Mouse (Mus musculus) c-Kit-positive CD71-positive TER-119-negative erythroid progenitor cells, embryonic 14.5 days (primary cell): ENCODE data around the gene Akap13.
"Not testable (repeated sequence)": the region's sequence is repeated elsewhere in the genome, so short reads cannot be mapped to it uniquely, and the experiment has no call there.

Experiments used
- DNase-seq: peaks from one replicate; pipeline ENCODE4 v3.0.0-alpha.2; 2013; ENCODE audit warnings: low read depth

Akap13 gene

GRCm38 (mm10) chr7:75721302-75721701 lies 266.0 kb downstream of the Akap13 start:
- DNase-seq: no peak

GRCm38 (mm10) chr7:75724012-75724411 lies 268.7 kb downstream of the Akap13 start:
- no peak for DNase-seq

- DNase-seq: no peak
Observed at GRCm38 (mm10) chr7:75725899-75726298, 270.6 kb downstream of the Akap13 start.

GRCm38 (mm10) chr7:75726867-75727266 lies 271.5 kb downstream of the Akap13 start:
- DNase-seq: no peak

- DNase-seq: no peak
Observed at GRCm38 (mm10) chr7:75729652-75730051, 274.3 kb downstream of the Akap13 start.

GRCm38 (mm10) chr7:75730216-75730615 lies 274.9 kb downstream of the Akap13 start:
- no peak for DNase-seq

- DNase-seq: no peak
Observed at GRCm38 (mm10) chr7:75731951-75732350, 276.6 kb downstream of the Akap13 start.

- no peak for DNase-seq
Observed at GRCm38 (mm10) chr7:75733166-75733565, 277.8 kb downstream of the Akap13 start.

- no peak for DNase-seq
Observed at GRCm38 (mm10) chr7:75739075-75739725, 283.9 kb downstream of the Akap13 start.

- DNase-seq: no peak
Observed at GRCm38 (mm10) chr7:75744528-75744927, 289.2 kb downstream of the Akap13 start.

- DNase-seq: no peak
Observed at GRCm38 (mm10) chr7:75744978-75745638, 289.8 kb downstream of the Akap13 start.

GRCm38 (mm10) chr7:75745969-75746368 lies 290.6 kb downstream of the Akap13 start:
- DNase-seq: not testable (repeated sequence)

GRCm38 (mm10) chr7:75750581-75750980 lies 295.2 kb downstream of the Akap13 start:
- no peak for DNase-seq

GRCm38 (mm10) chr7:75751161-75751803 lies 295.9 kb downstream of the Akap13 start:
- DNase-seq: peak; percentile 53

GRCm38 (mm10) chr7:75752442-75753191 lies 297.3 kb downstream of the Akap13 start:
- DNase-seq: no peak

GRCm38 (mm10) chr7:75753192-75753783 lies 298.0 kb downstream of the Akap13 start:
- no peak for DNase-seq

- DNase-seq: no peak
Observed at GRCm38 (mm10) chr7:75754587-75755499, 299.5 kb downstream of the Akap13 start.

- DNase-seq: no peak
Observed at GRCm38 (mm10) chr7:75755861-75756449, 300.6 kb downstream of the Akap13 start.

- DNase-seq: no peak
Observed at GRCm38 (mm10) chr7:75759992-75760514, 304.7 kb downstream of the Akap13 start.

- peak; percentile 48 for DNase-seq
Observed at GRCm38 (mm10) chr7:75760661-75761319, 305.5 kb downstream of the Akap13 start.
